Mouse (Mus musculus) layer of hippocampus, adult 2 months (tissue): Measurements from ENCODE around the gene C1qtnf7. TPM values are rescaled to one million over a fixed set of nuclear protein-coding genes. Genes with fewer than 3 reads are reported as not detected.

Experiments used
- DNase-seq, 2 experiments: peaks; one replicate each; pipeline ENCODE4 v3.0.0; 2022; ENCODE audit warnings: low spot score in 2 of 2
- H3K27ac ChIP-seq: fragments of 200-600 bp; 2 replicates; pipeline ENCODE4 v1.8.1; 2022
- H3K4me3 ChIP-seq: fragments of 200-600 bp; 2 replicates; pipeline ENCODE4 v1.8.1; 2022; ENCODE audit warnings: mild to moderate bottlenecking
- CTCF ChIP-seq: fragments of 200-600 bp; conservative IDR thresholded peaks from 2 replicates; pipeline ENCODE4 v1.8.1; 2022; ENCODE audit warnings: antibody characterized with exemption, mild to moderate bottlenecking, moderate library complexity
- total RNA-seq, 2 experiments: library from RNA; stranded (reverse); gene quantifications; 2 replicates each; pipeline ENCODE4 v1.2.3; 2021

The C1qtnf7 gene
- total RNA-seq, 2 experiments from 2014 or later = 1.1 to 1.2 TPM

GRCm38 (mm10) chr5:43663531-43663930 lies 148.2 kb downstream of the C1qtnf7 start:
- TF ChIP-seq CTCF = no peak
- peak overlapping the region; percentile 74 for H3K4me3 ChIP-seq
- peak overlapping the region; percentile 90 for H3K27ac ChIP-seq
- no peak for DNase-seq

DNA sequence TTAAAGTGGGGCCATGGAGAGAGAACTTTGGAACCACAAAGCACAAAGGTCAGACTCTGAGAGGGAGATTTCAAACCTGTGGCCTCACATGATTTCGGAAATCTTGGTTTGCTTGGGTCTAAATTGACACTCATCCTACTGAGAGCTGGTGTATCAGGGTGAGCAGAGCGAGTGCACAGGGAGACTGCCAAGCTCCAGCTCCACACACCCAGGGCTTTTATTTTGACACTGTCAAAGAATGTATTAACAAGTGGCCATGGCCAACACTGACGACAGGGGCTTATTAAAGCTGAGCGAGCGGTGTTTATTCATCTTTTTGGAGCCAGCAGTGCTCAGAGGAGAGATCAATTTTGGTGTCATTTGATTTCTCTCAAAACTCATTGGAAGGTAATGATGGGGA lies 149.8 kb downstream of the C1qtnf7 start:
- Histone ChIP-seq H3K4me3 (peak overlapping the region; percentile 50), H3K27ac (peak overlapping the region; percentile 73)
- DNase-seq = peak in 1 of 2 experiments; percentile 20
- TF ChIP-seq CTCF = no peak; the same call in 1 of the 2 replicates

Other genes starting within 250 kb of the C1qtnf7 start
- 10 to 100 TPM; 18.2 to 21.0 TPM for gene Cc2d2a, start 146.8 kb downstream of the C1qtnf7 start, total RNA-seq